ENCODE assay signal across 8 mouse cellular contexts in the genomic region with DNA sequence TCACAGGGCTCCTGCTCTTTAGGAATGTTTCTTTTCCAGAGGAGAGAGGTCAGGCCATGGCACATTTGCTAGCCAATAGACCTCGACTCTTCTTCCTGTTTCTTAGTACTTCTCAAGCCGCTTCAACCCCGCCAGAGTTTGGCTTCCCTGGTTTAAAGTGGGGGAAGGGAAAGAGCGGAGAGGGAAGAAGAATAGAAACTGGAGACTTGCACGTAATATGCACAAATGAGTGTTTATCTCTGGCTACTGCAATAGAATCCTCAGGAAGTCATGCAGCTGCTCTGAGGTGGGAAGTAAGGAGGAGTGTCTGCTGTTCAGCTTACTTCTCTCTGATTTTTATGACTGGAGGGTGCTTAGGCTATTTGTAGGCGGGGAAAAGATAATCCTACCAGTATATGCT. TPM values are rescaled to one million over a fixed set of nuclear protein-coding genes. Genes with fewer than 3 reads are reported as not detected.
DNase-seq lines count a peak whose midpoint lies in the region; ATAC-seq lines count a peak whose summit lies in the region.

Gene Cysltr1, minus strand, starts transcription at position 294 of the 400 bp plus-strand sequence.

- H3K27me3 ChIP-seq in heart, embryonic 11.5 days (ENCODE audit: control insufficient read depth, insufficient read depth, low read length) = no peaks in the 10 kb centered on the region
- no peaks in the 10 kb centered on the region for H3K27me3 ChIP-seq in kidney, embryonic 16.5 days (ENCODE audit: insufficient read depth, low read length)
- peaks cover 2% of the 10 kb centered on the region for H3K27me3 ChIP-seq in megakaryocyte, embryonic 14.5 days (replicated peaks)

- DNase-seq in urinary bladder, postnatal 14 days (ENCODE audit: low spot score) = peak; percentile 2
- no peak for DNase-seq in urinary bladder, postnatal 25 days (ENCODE audit: low spot score)
- DNase-seq in right cerebral cortex, adult 2 months (ENCODE audit: low spot score in 2 of 2) = no peak
- DNase-seq in layer of hippocampus, adult 18-20 months (ENCODE audit: low spot score in 2 of 2) = no peak

- peak within 1 kb of the TSS; percentile 44 for H3K4me2 ChIP-seq in heart, embryonic 11.5 days
- H3K4me2 ChIP-seq in kidney, embryonic 16.5 days (replicated peaks; ENCODE audit: low read depth, low read length) = peak within 1 kb of the TSS; percentile 38

- H3K36me3 ChIP-seq in heart, embryonic 11.5 days (ENCODE audit: control insufficient read depth, insufficient read depth, low read length) = no peaks in the 10 kb centered on the region
- no peaks in the 10 kb centered on the region for H3K36me3 ChIP-seq in kidney, embryonic 16.5 days (ENCODE audit: insufficient read depth, low read length)
- H3K36me3 ChIP-seq in megakaryocyte, embryonic 14.5 days (replicated peaks; ENCODE audit: low read length) = no peaks in the 10 kb centered on the region

- WGBS in heart, embryonic 11.5 days (ENCODE audit: insufficient replicate concordance) = 20% methylated on average over 6 of the region's 6 CpGs
- WGBS in kidney, embryonic 16.5 days = 22% methylated on average over 6 of the region's 6 CpGs

- no peak within 1 kb of the TSS for H3K27ac ChIP-seq in heart, embryonic 11.5 days (ENCODE audit: low read depth, low read length)
- H3K27ac ChIP-seq in kidney, embryonic 16.5 days (ENCODE audit: low read length) = no peak within 1 kb of the TSS

- no peaks in the 10 kb centered on the region for H3K4me1 ChIP-seq in heart, embryonic 11.5 days (ENCODE audit: control insufficient read depth, insufficient read depth, low read length)
- no peaks in the 10 kb centered on the region for H3K4me1 ChIP-seq in kidney, embryonic 16.5 days (ENCODE audit: insufficient read depth, low read length)
- H3K4me1 ChIP-seq in megakaryocyte, embryonic 14.5 days = peaks cover 10% of the 10 kb centered on the region; the same call in 1 of the 2 replicates

- no peak for ATAC-seq in heart, embryonic 11.5 days (replicated peaks; ENCODE audit: insufficient number of reproducible peaks, low FRiP score, low TSS enrichment)
- ATAC-seq in kidney, embryonic 16.5 days (ENCODE audit: low FRiP score, low TSS enrichment) = peak; percentile 65; the same call in 1 of the 2 replicates
- no peak for ATAC-seq in erythroid progenitor cell, adult 5-6 weeks (replicated peaks; ENCODE audit: low FRiP score, poor library complexity, severe bottlenecking)

- no peak within 1 kb of the TSS for H3K9ac ChIP-seq in heart, embryonic 11.5 days (ENCODE audit: low read depth, low read length)
- H3K9ac ChIP-seq in kidney, embryonic 16.5 days (replicated peaks; ENCODE audit: low read length) = no peak within 1 kb of the TSS

- no peak within 1 kb of the TSS for H3K4me3 ChIP-seq in heart, embryonic 11.5 days (ENCODE audit: low read depth, low read length)
- H3K4me3 ChIP-seq in kidney, embryonic 16.5 days (ENCODE audit: low read length) = peak within 1 kb of the TSS; percentile 12; the same call in 1 of the 2 replicates
- H3K4me3 ChIP-seq in megakaryocyte, embryonic 14.5 days (replicated peaks) = peak within 1 kb of the TSS; percentile 87

- H3K9me3 ChIP-seq in heart, embryonic 11.5 days (replicated peaks; ENCODE audit: control insufficient read depth, low read length) = no peaks in the 10 kb centered on the region
- H3K9me3 ChIP-seq in kidney, embryonic 16.5 days (ENCODE audit: low read length) = no peaks in the 10 kb centered on the region
- H3K9me3 ChIP-seq in megakaryocyte, embryonic 14.5 days = no peaks in the 10 kb centered on the region

RNA-seq across cellular contexts. Expression of gene Cysltr1, which starts in this region (rescaled TPM):
- polyA plus RNA-seq in heart, embryonic 11.5 days (2014; fragmentation: Nextera tagmentation; extraction: Ambion mirVana) = 0.27 and 0.59 TPM in 2 replicates
- polyA plus RNA-seq in kidney, embryonic 16.5 days (2015; fragmentation: Nextera tagmentation; extraction: Ambion mirVana) = 2.7 and 3.7 TPM in 2 replicates
- 0.07 TPM in 1 of 2 replicates, not detected in the other for polyA plus RNA-seq in megakaryocyte, embryonic 14.5 days (2012; ENCODE audit: insufficient read depth, low replicate concordance)
- total RNA-seq in layer of hippocampus, adult 18-20 months (2021) = under 1 TPM; 0.64 to 0.94 TPM
- total RNA-seq in erythroid progenitor cell, adult 5-6 weeks (2015; ENCODE audit: low replicate concordance) = 1.4 and 1.7 TPM in 2 replicates
- not detected in 2 replicates for total RNA-seq in erythroid progenitor cell, adult 5-6 weeks (2017; ENCODE audit: low replicate concordance)
